Mouse (Mus musculus): ENCODE results near the gene Aadac. TPM values are rescaled to one million over a fixed set of nuclear protein-coding genes. Genes with fewer than 3 reads are reported as not detected.

Gene Aadac
- not detected in 2 replicates for polyA plus RNA-seq (2012; ENCODE audit: insufficient read depth, low replicate concordance)

GRCm38 (mm10) chr3:60025417-60025816 is at the start of gene Aadac:
Gene Aadac (plus strand): TSS chr3:60025717.
- Histone ChIP-seq H3K4me1 (no peaks in the 10 kb centered on the region), H3K27me3 (replicated peaks) (no peaks in the 10 kb centered on the region), H3K9me3 (no peaks in the 10 kb centered on the region)

DNA sequence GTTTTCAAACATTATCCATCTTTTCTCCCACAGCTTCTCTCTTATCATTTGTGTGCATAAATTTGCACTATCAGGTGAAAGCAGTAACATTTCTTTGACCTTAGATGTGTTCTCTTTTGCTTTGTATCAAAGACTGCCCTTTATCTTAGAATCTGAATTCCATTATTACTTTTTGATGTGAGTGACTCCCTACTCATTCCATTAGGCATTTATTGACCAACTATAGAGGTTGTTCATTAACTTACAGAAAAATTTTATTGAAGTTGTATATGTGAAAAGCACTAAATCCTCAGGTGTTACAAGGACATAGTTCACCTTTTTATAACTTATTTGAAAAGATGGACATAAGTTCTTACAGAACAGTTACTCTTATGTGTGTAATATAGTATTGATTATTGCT is 21.9 kb upstream of the Aadac start:
- Histone ChIP-seq H3K27me3 (replicated peaks) (no peaks in the 10 kb centered on the region), H3K36me3 (replicated peaks; ENCODE audit: low read length) (no peaks in the 10 kb centered on the region), H3K4me1 (no peaks in the 10 kb centered on the region), H3K4me3 (replicated peaks) (no peak overlapping the region), H3K9me3 (no peaks in the 10 kb centered on the region)
- TF ChIP-seq FLI1 (IDR thresholded peaks at IDR 0.05; ENCODE audit: low read length) (no peak), GATA1 (IDR thresholded peaks at IDR 0.05; ENCODE audit: borderline replicate concordance, low read length) (no peak)

More at GRCm38 (mm10) chr3:60025417-60025816, at the start of gene Aadac:
- no peak within 1 kb of the TSS for H3K4me3 ChIP-seq (replicated peaks)
- no peaks in the 10 kb centered on the region for H3K36me3 ChIP-seq (replicated peaks; ENCODE audit: low read length)
- TF ChIP-seq FLI1 (IDR thresholded peaks at IDR 0.05; ENCODE audit: low read length) (no peak), GATA1 (IDR thresholded peaks at IDR 0.05; ENCODE audit: borderline replicate concordance, low read length) (no peak)

DNA sequence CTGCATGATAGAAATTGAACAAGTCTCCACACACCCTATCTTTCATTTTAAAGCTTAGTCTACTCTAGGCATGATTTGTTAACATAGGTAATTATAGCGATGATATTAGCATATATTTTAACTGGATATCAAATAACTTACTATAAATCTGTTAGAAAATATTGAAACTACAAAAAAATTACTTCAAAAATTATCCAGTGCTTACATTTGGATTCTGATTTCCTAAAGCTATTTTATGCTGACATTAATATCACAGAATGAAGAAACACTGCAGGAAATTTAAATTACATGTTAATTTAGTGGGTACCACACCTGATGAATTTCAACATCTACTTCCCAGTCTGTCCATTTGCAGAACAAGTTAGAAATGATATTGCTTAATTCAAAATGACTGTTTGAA is 19.1 kb upstream of the Aadac start, which contains the start of gene Aadacl2:
Aadacl2 (plus strand) TSS at position 301 of the 400 bp plus-strand sequence.
- H3K9me3 ChIP-seq = no peaks in the 10 kb centered on the region
- no peak within 1 kb of the TSS for H3K4me3 ChIP-seq (replicated peaks)
- TF ChIP-seq GATA1 (IDR thresholded peaks at IDR 0.05; ENCODE audit: borderline replicate concordance, low read length) (no peak), FLI1 (IDR thresholded peaks at IDR 0.05; ENCODE audit: low read length) (no peak)
- no peaks in the 10 kb centered on the region for H3K36me3 ChIP-seq (replicated peaks; ENCODE audit: low read length)
- H3K27me3 ChIP-seq (replicated peaks) = no peaks in the 10 kb centered on the region
- no peaks in the 10 kb centered on the region for H3K4me1 ChIP-seq

GRCm38 (mm10) chr3:60031511-60031910 is 6.0 kb downstream of the Aadac start:
- no peak overlapping the region for H3K4me3 ChIP-seq (replicated peaks)
- no peaks in the 10 kb centered on the region for H3K36me3 ChIP-seq (replicated peaks; ENCODE audit: low read length)
- no peaks in the 10 kb centered on the region for H3K27me3 ChIP-seq (replicated peaks)
- no peaks in the 10 kb centered on the region for H3K9me3 ChIP-seq
- TF ChIP-seq FLI1 (IDR thresholded peaks at IDR 0.05; ENCODE audit: low read length) = no peak
- no peak for TF ChIP-seq GATA1 (IDR thresholded peaks at IDR 0.05; ENCODE audit: borderline replicate concordance, low read length)
- H3K4me1 ChIP-seq = no peaks in the 10 kb centered on the region

DNA sequence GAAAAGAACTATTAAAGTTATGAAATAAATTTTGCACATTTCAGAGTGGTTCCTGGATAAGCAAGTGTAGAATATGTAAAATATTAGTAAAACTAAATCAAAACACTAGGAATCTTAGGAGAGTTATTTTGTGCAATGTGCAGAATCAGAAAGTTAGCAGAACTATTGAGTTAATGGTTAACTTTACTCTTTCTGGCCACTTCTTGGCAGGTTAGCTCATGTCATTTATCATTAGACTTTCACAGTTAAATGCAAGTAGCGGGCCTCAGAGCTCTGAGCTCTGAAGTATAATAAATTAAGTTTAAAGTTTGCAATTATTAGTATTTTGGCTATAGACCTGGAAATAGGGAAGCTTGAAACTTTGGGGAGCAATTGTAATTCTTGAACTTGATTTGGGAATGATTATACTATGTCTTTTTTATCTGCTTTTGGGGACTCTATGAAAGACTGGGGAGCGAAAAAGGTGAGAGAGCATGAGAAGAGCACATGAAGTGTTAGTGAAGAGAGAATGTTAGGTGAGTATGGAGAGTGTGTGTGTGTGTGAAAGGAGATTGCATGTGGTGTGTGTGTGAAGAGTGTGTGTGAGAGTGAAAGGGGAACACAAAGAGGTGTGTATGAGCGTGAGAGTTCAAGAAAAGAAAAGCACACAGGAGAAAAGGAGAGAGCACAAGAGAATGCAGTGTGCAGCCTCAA is 20.9 kb downstream of the Aadac start:
- H3K36me3 ChIP-seq (replicated peaks; ENCODE audit: low read length) = no peaks in the 10 kb centered on the region
- TF ChIP-seq GATA1 (IDR thresholded peaks at IDR 0.05; ENCODE audit: borderline replicate concordance, low read length) (no peak), FLI1 (IDR thresholded peaks at IDR 0.05; ENCODE audit: low read length) (no peak)
- H3K9me3 ChIP-seq = no peaks in the 10 kb centered on the region
- no peaks in the 10 kb centered on the region for H3K27me3 ChIP-seq (replicated peaks)
- no peaks in the 10 kb centered on the region for H3K4me1 ChIP-seq
- H3K4me3 ChIP-seq (replicated peaks) = no peak overlapping the region

DNA sequence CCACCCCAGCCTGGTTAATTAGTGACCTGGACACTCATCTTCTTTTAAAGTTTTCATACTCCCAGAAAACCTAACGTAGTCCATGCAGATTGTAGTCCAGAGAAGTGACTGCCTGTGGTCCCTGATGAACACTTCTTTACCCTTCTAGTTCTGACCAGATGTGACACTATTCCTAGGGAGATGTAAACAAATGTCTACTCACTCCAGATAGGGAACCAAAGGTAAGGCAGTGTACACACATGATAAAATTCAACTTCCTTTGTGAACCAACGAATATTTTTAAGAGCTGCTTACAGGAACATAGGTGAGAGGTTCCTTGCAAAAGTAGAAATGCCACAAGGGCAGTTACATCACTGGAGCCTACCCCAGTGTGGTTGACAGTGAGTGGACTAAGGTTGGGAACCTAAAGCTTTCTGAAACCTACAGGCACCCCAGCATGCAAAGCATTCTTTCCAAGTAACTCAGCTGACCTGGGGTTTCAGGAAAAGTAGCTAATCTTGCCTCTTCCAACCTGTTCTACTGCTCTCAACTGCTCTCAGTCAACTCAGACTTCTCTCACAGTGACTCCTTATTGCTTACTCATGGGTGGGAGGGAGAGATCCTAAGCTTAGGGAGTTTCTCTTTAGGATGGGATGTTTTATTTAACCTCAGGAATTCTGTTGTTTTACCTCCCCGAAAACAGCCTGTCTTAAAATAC is 27.9 kb downstream of the Aadac start:
- H3K36me3 ChIP-seq (replicated peaks; ENCODE audit: low read length) = no peaks in the 10 kb centered on the region
- TF ChIP-seq FLI1 (IDR thresholded peaks at IDR 0.05; ENCODE audit: low read length) (no peak), GATA1 (IDR thresholded peaks at IDR 0.05; ENCODE audit: borderline replicate concordance, low read length) (no peak)
- H3K27me3 ChIP-seq (replicated peaks) = no peaks in the 10 kb centered on the region
- no peaks in the 10 kb centered on the region for H3K9me3 ChIP-seq
- no peak overlapping the region for H3K4me3 ChIP-seq (replicated peaks)
- no peaks in the 10 kb centered on the region for H3K4me1 ChIP-seq

- TF ChIP-seq GATA1 (IDR thresholded peaks at IDR 0.05; ENCODE audit: borderline replicate concordance, low read length) (no peak), FLI1 (IDR thresholded peaks at IDR 0.05; ENCODE audit: low read length) (no peak)
- H3K36me3 ChIP-seq (replicated peaks; ENCODE audit: low read length) = no peaks in the 10 kb centered on the region
- H3K4me3 ChIP-seq (replicated peaks) = no peak overlapping the region
- H3K4me1 ChIP-seq = no peaks in the 10 kb centered on the region
- no peaks in the 10 kb centered on the region for H3K9me3 ChIP-seq
- H3K27me3 ChIP-seq (replicated peaks) = no peaks in the 10 kb centered on the region
Observed at GRCm38 (mm10) chr3:60053931-60054330, 28.4 kb downstream of the Aadac start.

- TF ChIP-seq GATA1 (IDR thresholded peaks at IDR 0.05; ENCODE audit: borderline replicate concordance, low read length) = no peak
- no peak for TF ChIP-seq FLI1 (IDR thresholded peaks at IDR 0.05; ENCODE audit: low read length)
- H3K27me3 ChIP-seq (replicated peaks) = no peaks in the 10 kb centered on the region
- no peaks in the 10 kb centered on the region for H3K4me1 ChIP-seq
- H3K36me3 ChIP-seq (replicated peaks; ENCODE audit: low read length) = no peaks in the 10 kb centered on the region
- H3K9me3 ChIP-seq = no peaks in the 10 kb centered on the region
- no peak overlapping the region for H3K4me3 ChIP-seq (replicated peaks)
Observed at GRCm38 (mm10) chr3:60056451-60056850, 30.9 kb downstream of the Aadac start.

- no peaks in the 10 kb centered on the region for H3K4me1 ChIP-seq
- no peak overlapping the region for H3K4me3 ChIP-seq (replicated peaks)
- H3K9me3 ChIP-seq = no peaks in the 10 kb centered on the region
- no peaks in the 10 kb centered on the region for H3K36me3 ChIP-seq (replicated peaks; ENCODE audit: low read length)
- TF ChIP-seq FLI1 (IDR thresholded peaks at IDR 0.05; ENCODE audit: low read length) (no peak), GATA1 (IDR thresholded peaks at IDR 0.05; ENCODE audit: borderline replicate concordance, low read length) (no peak)
- no peaks in the 10 kb centered on the region for H3K27me3 ChIP-seq (replicated peaks)
Observed at GRCm38 (mm10) chr3:60057070-60057808, 31.7 kb downstream of the Aadac start.

- H3K4me3 ChIP-seq (replicated peaks) = no peak overlapping the region
- TF ChIP-seq FLI1 (IDR thresholded peaks at IDR 0.05; ENCODE audit: low read length) = no peak
- no peak for TF ChIP-seq GATA1 (IDR thresholded peaks at IDR 0.05; ENCODE audit: borderline replicate concordance, low read length)
- no peaks in the 10 kb centered on the region for H3K36me3 ChIP-seq (replicated peaks; ENCODE audit: low read length)
- no peaks in the 10 kb centered on the region for H3K27me3 ChIP-seq (replicated peaks)
- H3K9me3 ChIP-seq = no peaks in the 10 kb centered on the region
- H3K4me1 ChIP-seq = no peaks in the 10 kb centered on the region
Observed at GRCm38 (mm10) chr3:60057809-60058082, 32.2 kb downstream of the Aadac start.
